Mouse (Mus musculus): ENCODE measurements around the gene 2700081O15Rik.
"Not testable (repeated sequence)": the region's sequence is repeated elsewhere in the genome, so short reads cannot be mapped to it uniquely, and the experiment has no call there.

DNA sequence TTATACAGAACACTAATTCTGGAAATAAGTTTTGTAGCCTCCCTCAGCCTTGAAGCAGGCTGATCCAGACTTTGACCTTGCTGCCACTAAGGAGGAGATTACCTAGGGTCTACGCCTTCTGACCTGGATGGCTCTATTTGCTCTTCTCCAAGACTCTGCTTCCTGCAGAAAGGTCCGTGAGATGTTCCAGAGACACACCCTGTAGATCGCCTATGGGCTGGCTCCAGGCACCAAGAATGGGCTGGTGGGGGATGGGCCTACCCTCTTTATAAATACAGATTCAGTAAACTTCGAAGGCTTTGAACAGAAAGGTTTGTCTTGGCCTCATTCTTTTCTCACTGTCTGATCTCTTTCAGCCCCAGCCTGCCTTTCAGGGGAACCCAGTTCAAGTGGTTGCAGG is 48.0 kb upstream of the 2700081O15Rik start:
- not testable (repeated sequence) for TF ChIP-seq CTCF (IDR thresholded peaks at IDR 0.05; ENCODE audit: insufficient read depth, low read length); POLR2A (IDR thresholded peaks at IDR 0.05; ENCODE audit: borderline replicate concordance, extremely low read depth, low read depth, low read length)

Measured in lung, adult 2 months (tissue).